Mouse (Mus musculus) megakaryocyte, adult 5-6 weeks (primary cell): ENCODE results near the gene Upf2. TPM values are rescaled to one million over a fixed set of nuclear protein-coding genes. Genes with fewer than 3 reads are reported as not detected.
"Not testable (repeated sequence)": the region's sequence is repeated elsewhere in the genome, so short reads cannot be mapped to it uniquely, and the experiment has no call there.

Experiments
- ATAC-seq: 2 replicates; pipeline ENCODE4 v1.8.0; 2016; ENCODE audit warnings: mild to moderate bottlenecking, inconsistent platforms; ENCODE audit not compliant: poor library complexity, severe bottlenecking
- total RNA-seq, 2 experiments: library from RNA; stranded (forward) in 1 of 2; stranded (reverse) in 1 of 2; fragments of 153-499, 151-499 nt in 1 of 2; fragments of 221-1000, 200-1000 nt in 1 of 2; gene quantifications; 2 replicates each; pipeline versions ENCODE4 v1.2.3 to v1.2.4; 2015 to 2017

Gene Upf2
- total RNA-seq, 2 experiments from 2014 or later = 27.6 to 29.6 TPM

DNA sequence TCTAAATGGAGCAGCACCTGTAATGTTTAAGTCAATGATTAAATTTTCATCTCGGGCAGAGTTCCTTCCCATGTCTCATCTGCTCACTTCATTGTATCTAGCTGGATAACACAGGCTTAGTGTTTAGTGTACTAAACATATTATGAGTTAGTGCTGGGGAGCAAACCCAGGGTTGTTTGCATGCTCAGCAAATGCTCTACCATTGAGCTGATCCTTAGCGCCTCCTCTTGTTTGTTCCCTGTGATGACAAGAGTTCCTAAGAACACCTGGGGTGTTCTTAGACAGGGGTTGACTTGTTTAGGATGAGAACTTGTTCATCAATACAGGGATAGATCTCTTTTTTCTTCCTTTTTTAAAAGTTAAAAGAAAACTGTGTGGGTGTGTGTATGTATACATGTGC lies 2.3 kb upstream of the Upf2 start:
- ATAC-seq = no peak

DNA sequence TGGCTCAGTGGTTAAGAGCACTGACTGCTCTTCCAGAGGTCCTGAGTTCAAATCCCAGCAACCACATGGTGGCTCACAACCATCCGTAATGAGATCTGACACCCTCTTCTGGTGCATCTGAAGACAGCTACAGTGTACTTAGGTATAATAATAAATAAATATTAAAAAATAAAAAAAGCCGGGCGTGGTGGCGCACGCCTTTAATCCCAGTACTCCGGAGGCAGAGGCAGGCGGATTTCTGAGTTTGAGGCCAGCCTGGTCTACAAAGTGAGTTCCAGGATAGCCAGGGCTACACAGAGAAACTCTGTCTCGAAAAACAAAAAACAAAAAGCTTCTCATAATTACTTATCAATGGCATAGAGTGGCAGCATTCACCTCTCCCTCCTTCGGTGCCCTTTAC lies 1.4 kb upstream of the Upf2 start:
- ATAC-seq = not testable (repeated sequence)

DNA sequence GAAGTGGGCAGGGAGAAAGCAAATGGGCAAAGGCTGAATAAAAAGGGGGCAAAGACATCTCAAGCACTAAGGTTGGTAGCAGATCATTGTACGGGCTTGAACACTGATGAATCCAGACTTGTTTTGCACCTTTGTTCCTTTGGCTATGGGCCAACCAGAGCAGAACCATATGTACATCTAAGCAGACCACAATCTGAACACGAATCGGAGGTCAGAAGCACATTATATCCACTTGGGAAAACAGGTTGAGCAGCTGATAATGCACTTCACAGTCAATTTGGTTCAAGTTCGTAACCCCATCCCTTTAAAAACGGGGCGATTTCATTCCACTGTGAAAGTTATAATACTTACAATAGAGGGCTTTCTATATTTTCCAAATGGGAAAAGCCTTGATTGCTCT lies 964 bp upstream of the Upf2 start:
- ATAC-seq = no peak

DNA sequence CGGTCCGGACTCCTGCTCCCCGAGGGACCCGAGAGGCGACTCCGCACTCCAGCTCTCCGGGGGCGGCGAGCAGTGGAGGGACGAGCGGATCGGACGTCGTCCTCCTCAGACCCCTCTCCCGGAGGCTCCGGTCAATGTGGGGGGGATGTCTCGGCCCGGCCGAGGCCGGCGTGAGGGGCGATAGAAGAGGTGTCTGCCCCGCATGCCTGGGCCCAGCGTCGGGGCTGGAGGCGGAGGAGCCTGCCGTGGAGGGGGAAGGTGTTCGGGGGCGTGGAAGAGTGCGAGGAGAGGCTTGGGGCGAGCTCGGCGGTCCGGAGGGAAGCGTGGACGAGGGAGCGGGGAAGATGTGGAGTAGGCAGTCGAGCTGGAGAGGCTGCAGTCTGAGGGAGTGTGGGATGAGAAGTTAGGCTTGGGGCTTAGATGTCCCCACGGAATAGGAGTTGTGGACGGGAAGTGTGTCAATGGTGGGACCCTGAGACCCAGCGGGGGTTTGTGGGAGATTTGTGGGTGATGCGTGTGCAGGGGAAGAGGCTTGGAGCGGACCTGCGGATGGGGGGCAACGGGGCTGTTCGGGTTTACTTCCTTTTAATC lies 447 bp downstream of the Upf2 start:
- ATAC-seq = peak; percentile 65

DNA sequence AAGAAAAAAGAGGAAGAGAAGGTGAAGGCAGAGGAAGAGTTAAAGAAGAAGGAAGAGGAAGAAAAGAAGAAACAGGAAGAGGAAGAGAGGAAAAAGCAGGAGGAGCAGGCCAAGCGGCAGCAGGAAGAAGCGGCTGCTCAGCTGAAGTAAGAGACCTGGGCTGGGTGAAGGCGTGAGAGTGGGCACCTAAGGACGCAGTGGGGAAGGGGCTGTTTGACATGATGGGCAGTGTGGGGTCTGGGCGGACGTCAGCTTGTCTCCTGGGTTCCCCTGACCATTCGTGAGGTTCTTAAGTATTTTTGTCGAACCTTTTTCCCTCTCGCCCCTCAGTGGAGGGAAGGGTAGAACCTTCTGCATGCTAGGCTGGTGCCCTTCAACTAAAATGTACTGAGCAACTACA lies 6.4 kb downstream of the Upf2 start:
- ATAC-seq = no peak

DNA sequence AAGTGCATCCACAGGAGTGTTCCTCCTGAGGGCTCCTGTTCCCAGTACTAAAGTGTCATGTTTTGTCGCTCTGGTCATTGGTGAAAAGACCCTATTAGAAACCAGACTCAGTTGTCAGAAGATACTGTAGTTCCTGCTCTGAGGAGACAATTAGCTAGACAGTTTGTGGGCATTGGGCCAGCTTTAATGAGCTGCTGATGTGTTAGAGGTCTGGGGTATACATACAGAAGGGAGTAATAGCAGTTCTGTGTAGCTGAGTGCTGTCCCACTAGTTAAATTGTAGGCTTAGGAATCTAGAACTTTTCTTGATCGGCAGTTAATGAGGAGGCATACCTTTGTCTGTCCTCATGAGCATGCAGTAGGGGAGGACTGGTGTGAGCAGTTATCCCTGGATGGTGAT lies 11.0 kb downstream of the Upf2 start:
- no peak for ATAC-seq

DNA sequence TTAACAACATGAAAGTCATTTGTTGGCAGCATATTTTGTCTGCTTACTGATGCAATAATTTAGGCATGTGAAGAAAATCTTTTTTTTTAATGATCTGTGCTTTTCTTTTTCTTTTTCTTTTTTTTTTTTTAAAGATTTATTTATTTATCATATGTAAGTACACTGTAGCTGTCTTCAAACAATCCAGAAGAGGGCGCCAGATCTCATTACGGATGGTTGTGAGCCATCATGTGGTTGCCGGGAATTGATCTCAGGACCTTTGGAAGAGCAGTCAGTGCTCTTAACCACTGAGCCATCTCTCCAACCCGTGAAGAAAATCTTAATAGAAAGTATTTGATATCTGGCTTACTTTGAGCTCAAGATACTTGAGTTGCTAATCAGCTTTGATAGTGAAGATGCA lies 12.5 kb downstream of the Upf2 start:
- not testable (repeated sequence) for ATAC-seq

DNA sequence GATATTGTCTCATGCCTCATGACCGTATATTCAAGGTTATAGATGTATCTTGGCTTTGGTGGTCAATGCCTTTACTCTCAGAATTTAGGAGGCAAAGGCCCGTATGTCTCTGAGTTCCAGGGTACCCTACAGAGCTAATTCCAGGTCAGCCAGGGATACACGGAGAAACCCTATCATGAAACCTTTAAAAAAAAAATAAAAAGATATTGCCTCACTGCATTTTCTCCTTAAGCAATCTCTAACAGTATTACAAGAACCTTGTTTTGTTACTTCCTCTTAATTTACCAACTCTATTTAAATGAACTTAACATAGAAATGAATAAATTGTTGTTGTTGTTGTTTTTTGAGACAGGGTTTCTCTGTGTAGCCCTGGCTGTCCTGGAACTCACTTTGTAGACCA lies 14.7 kb downstream of the Upf2 start:
- peak; percentile 70 for ATAC-seq

DNA sequence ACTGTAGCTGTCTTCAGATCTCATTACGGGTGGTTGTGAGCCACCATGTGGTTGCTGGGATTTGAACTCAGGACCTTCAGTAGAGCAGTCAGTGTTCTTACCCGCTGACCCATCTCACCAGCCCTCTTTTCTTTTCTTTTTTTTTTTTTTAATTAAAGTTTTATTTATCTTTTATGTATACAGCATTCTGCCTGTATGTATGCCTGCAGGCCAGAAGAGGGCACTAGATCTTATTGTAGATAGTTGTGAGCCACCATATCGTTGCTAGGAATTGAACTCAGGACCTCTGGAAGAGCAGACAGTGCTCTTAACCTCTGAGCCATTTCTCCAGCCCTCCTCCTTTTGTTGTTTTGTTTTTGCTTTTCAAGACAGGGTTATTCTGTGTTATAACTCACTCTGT lies 19.4 kb downstream of the Upf2 start:
- not testable (repeated sequence) for ATAC-seq

DNA sequence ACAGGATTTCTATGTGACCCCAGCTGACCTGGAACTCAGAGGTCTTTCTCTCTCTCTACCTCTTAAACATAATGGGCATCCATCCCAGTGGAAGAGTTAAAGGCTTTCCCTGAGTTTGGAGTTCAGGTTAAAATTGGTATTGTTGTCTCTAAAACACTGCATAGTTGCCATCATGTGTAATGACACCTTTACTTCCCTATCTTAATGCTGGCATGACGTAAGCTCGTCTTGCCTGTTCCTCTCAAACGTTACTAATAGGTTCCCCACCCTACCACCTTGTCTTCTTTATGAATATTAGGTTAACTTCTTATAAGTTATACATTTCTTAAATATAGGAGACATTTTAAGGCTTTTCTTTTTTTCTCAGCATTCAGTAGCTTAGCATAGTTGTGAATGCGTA lies 26.3 kb downstream of the Upf2 start:
- ATAC-seq = peak; percentile 78

DNA sequence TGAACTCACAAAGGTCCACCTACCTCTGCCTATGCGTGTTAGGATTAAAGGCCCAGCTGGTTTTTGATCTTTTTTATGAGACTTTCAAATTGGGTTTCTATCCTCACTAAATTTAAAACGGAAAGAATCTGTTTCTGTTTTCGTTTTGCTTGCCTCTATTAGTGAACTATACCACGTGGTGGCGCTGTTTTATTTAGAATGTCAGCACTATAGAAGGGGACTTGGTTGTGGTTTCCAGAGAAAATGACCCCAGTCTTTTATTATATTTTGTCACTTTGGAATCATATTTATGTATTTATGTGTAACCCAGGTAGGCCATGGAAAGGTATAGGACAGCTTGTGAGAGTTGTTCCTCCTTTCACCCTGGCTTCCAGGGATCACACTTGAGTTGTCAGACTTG lies 44.3 kb downstream of the Upf2 start:
- ATAC-seq = no peak

DNA sequence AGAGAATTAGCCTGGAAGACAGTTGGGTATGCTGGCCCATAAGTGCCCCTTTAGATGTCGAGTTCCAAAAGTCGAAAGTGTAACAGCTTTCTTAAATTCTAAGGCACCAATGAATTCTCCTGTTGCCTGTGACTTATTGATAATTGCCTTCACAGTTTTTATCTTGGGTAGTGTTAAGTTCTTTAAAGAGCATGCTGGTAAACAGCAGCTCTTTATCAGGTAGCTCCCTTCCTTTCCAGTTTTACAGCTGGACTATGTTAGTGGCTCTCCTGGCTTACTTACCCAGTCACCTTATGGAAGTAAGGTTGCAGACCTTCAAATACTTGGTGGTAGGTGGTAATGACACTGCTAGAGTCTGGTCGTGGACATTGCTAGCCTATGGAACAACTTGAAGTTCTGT lies 52.7 kb downstream of the Upf2 start:
- no peak for ATAC-seq

DNA sequence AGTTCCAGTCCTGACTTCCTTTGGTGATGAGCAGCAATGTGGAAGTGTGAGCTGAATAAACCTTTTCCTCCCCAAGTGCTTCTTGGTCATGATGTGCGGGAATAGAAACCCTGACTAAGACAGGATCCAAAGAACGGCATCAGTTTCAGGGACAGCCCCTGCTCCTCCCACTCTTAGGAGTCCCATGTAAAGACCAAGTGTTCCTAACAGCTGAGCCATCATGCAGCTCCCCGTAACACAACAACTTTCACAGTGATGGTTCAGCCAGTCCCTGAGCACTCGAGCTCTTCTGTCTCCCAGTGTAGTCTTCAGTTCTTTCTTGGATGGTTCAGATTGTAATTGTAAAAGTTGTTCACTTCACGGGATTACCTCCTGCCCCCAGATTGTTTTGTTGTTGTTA lies 63.3 kb downstream of the Upf2 start:
- ATAC-seq = no peak

DNA sequence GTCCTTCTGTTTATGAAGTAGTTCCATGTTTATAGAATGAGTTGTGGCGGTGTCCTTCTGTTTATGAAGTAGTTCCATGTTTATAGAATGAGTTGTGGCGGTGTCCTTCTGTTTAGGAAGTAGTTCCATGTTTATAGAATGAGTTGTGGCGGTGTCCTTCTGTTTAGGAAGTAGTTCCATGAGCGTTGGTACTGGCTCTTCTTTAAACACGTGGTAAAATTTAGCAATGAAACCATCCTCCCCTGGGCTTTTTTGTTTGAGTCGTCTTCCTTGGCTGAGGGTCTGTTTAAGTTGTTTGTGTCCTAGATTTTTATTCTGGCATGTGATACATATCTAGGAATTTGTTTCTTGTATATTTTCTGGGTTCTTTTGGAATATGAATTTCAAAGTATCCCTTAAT lies 63.9 kb downstream of the Upf2 start:
- ATAC-seq = not testable (repeated sequence)

DNA sequence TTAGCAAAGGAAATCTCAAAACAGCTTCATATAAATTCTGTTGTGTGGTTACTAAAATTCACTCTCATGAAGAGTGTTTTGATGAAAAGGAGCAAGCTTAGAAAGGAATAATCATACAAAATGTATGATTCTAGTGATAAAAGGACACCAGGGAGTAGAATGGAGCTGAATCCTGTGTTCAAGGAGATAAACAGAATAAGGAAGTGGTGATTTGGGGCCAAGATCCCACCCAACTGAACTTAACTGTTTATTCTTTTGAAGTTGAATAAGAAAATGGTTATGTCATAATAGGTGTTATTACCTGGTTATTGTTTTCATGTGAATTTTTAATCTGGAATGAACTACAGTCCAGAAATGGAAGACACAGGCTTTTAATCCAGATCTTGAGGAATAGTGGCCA lies 69.3 kb downstream of the Upf2 start:
- ATAC-seq = no peak

DNA sequence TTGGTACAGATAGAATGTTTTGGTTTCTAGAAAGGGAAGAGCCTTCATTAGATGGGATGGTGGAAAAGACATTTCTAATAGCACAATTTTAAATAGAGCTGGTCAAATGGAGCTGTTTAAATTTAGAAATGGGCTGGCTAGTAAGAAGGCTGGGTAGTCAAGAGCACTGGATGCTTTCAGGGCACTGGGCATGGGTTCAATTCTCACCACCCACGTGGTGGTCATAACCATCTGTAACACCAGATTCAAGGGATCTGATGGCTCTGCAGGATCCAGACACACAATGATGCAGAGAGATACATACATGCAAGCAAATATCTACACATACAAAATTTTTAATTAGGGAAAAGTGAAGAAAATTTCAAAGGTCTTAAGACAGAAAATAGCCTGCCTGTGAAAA lies 91.4 kb downstream of the Upf2 start:
- ATAC-seq = no peak

DNA sequence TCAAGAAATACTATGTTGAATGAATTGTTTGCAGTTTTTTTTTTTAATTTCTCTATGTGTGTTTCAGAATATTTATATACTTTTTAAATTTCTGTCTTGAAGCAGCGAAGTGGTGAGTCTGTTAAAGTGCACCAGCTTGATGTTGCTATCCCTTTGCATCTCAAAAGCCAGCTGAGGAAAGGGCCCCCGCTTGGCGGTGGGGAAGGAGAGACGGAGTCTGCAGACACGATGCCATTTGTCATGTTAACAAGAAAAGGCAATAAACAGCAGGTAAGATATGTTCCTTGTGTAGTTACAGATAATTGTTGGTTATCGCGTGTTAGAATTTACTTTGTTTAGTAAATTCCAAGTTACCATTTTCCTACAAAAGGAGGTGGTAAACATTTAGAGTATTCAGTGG lies 95.5 kb downstream of the Upf2 start:
- no peak for ATAC-seq

DNA sequence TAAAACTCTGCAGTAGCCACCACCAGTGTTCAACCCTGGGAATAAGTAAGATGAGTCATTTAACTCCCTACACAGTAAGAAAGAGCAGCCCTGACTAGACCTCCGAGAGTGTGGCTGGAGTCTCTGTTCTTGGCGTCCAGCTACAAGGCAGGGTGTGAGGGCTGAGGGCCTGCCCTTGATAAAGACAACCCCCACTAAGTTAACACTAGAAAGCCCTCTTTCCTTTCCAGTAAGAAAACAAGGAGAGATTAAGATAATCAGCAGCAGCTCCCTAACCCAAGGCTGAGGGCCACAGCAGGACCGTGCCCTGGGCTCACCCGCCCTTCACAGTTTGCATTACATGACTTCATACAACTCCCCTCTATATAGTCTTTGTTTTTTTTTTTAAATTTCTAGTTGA lies 97.3 kb downstream of the Upf2 start:
- ATAC-seq = no peak

DNA sequence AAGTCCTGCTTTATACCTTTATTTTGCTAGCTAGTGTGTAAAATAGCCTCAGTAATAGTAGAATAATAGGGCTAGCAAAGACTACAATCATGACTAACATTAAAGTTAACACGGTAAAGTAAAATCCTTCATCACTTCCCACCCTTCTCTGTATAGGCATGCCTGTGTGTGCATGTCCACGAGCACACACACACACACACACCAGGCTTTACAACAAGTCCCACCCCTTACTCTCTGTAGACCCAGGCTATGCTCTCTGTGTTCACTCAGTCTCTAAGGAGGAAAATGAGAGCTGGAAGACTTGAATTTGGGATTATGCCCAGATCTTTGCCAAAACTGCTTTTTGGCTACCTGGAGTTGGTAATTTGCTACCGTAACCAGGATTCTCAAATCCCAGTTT lies 97.7 kb downstream of the Upf2 start:
- ATAC-seq = no peak

DNA sequence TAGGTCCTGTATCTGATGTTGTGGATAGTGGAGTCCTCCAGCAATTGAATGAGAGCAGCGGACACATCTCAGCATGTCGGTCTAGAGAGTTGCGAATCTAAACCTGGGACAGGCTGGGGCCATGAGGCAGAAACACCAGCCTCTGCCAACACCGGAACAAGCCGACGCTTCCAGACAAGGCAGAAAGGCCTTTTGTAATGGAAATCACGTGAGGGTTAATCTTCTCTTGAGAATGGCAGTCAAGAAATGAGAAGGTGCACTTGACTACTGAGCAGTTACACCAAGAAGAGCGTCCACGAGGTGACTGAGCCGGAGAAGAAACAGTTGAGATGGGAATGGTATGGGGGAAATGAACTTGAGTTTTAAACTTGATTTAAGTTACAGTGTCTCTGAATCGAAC lies 104.2 kb downstream of the Upf2 start:
- ATAC-seq = no peak

DNA sequence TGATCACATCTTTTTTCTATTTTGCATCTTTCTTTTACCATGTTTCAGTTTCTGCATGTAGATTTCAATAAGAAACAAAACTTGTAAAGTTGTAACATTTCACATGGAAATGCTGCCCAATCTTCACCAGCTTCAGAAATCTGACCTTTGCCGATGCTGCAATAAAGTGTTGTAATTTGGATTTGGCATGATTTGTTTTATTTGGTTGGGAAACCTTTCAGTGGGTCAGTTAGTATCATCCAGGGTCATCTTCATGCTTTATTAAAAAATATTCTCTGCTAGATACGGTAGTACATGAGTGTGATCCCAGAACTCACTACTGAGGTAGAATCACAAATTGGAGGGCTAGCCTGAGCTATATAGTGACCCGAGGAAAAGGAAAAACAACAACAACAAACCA lies 105.2 kb downstream of the Upf2 start:
- ATAC-seq = no peak

DNA sequence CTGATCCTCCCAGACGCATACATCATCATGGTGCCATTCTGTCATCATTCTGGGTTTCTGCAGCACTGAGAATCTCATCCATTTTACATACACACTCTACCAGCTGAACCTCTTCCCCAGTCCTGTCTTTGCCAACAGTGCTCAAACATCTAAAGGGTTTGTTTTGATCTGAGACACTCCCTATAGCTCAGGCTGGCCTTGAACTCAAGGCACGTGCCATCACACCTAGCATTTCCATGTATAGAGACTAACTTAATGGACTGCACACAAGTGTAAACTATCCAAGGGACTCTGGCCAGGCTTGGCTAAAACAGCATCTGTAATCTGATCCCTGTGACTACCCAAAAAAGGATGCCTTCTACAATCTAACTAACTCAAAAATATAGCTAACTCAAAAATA lies 108.0 kb downstream of the Upf2 start:
- no peak for ATAC-seq

DNA sequence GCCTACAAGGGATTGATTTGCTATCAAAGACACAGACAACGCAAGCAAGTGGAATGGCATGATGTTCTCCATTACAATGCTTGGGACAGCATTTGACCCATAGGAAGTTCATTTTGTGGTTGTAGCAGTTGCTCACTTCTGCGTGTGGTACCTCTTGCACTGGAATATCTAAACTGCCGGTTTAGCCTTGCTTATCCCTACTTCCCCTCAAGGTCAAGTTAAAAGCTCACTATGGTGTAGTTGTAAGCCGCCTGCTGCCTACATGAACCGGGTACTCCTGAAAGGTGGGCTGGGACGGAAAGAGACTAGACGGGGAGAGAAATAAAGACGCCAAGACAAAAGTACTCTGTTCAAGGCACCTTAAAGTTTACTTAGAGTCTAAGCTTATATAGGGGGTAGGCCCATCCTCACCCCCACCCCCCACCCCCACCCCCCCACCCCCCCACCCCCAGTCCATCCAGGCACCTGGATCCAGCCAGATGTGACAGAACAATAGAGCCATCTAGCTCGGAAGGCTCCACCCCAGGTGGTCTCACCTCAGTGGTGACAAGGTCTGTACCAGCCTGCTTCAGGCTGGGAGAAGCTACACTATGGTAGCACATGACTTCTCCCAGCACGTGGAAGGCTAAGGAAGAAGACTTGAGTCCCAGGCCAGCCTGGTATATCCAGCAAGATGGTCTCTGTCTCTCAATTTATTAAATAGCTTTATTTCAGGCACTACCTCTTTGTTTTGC lies 109.0 kb downstream of the Upf2 start:
- ATAC-seq = no peak
